Mouse (Mus musculus) left cerebral cortex, adult 2 months (tissue): ENCODE measurements around the gene Itpkb. TPM values are rescaled to one million over a fixed set of nuclear protein-coding genes. Genes with fewer than 3 reads are reported as not detected.

Source experiments
- DNase-seq, 2 experiments: peaks; one replicate each; pipeline ENCODE4 v3.0.0; 2021 to 2022; ENCODE audit warnings: low spot score in 2 of 2, mixed read lengths in 1 of 2; ENCODE audit errors: extremely low spot score in 1 of 2
- H3K27ac ChIP-seq: fragments of 200-600 bp; 2 replicates; pipeline ENCODE4 v1.8.1; 2022
- H3K4me3 ChIP-seq: fragments of 200-600 bp; 2 replicates; pipeline ENCODE4 v1.8.1; 2022
- CTCF ChIP-seq: fragments of 200-600 bp; IDR thresholded peaks from 2 replicates; pipeline ENCODE4 v1.8.1; 2022; ENCODE audit warnings: antibody characterized with exemption, mild to moderate bottlenecking, moderate library complexity
- intact Hi-C: fragments of 180-260 bp; cut with DNase I; formaldehyde crosslinking; loops from one replicate; pipeline ENCODE4 v1.15.1; 2025
- total RNA-seq, 2 experiments: library from RNA; stranded (reverse); gene quantifications; 2 replicates each; pipeline ENCODE4 v1.2.3; 2021

The Itpkb gene
- total RNA-seq, 2 experiments from 2014 or later: 17.9 to 18.2 TPM

DNA sequence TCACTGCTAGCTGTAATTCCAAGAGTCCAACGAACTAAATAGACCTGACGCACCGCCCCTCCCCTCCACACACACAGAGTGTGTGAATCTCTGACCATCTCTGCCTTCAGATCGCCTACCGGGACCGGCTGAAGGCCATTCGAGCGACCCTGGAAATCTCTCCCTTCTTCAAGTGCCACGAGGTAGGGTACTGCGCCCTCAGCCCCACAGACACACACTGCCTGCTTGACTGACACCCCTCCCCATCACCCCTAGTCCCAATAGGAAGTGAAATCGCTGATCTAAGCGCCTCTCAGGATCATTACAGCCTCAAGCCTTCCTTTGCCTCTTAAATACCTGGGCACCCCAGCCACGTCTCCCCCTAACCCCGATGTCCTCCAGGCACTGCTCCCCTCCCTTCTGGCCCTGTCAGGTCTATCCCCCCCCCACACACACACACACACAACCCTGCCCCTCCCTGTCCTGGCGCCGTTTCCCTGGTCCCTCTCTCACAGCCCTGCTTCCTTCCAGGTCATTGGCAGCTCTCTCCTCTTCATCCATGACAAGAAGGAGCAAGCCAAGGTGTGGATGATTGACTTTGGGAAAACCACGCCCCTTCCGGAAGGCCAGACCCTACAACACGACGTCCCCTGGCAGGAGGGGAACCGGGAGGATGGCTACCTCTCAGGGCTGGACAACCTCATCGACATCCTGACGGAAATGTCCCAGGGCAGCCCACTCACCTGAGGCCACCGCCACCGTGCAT, 91.1 kb downstream of the Itpkb start:
- intact Hi-C loops: no loop called here
- no peak for DNase-seq
- peak overlapping the region; percentile 65 for H3K27ac ChIP-seq
- H3K4me3 ChIP-seq: peak overlapping the region; percentile 8; the same call in 1 of the 2 replicates
- TF ChIP-seq CTCF: no peak

DNA sequence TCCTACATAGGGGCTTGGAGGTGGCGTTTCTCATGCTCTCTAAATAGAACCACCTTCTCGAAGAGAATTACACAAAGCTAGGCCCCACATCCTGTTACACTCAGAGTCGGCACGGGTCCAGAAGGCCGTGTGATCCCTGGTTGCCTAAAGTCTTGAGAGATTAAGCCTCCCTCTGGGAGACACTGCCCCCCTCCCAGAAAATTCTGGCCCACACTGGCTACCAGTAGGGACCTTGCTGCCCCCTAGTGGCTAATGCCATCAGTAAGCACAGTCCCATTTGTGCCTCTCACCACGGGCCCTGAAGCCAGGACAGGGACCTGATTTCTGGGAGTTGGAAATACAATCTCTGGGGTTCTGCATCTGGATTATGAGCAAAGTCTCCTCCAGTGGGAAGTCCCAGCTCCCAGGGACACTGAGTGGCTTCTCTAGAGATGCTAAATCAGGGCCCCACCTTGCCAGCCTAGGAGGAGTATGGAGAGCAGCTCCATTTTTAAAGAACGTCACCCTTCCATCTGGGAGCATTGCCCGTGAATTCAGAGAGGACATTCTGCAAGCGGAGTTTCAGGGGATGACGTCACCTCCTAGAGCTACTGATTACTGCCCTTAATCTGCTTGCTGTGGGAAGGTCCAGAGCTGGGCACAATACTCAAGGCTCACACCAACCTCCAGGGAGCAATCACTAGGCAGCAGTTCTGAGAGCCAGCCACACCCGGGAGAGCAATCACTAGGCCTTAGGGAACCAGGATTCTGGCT, 92.0 kb downstream of the Itpkb start:
- DNase-seq: peak; percentile 69 to 73
- H3K27ac ChIP-seq: peak overlapping the region; percentile 58
- peak; percentile 93 for TF ChIP-seq CTCF
- intact Hi-C loops: no loop called here
- no peak overlapping the region for H3K4me3 ChIP-seq

DNA sequence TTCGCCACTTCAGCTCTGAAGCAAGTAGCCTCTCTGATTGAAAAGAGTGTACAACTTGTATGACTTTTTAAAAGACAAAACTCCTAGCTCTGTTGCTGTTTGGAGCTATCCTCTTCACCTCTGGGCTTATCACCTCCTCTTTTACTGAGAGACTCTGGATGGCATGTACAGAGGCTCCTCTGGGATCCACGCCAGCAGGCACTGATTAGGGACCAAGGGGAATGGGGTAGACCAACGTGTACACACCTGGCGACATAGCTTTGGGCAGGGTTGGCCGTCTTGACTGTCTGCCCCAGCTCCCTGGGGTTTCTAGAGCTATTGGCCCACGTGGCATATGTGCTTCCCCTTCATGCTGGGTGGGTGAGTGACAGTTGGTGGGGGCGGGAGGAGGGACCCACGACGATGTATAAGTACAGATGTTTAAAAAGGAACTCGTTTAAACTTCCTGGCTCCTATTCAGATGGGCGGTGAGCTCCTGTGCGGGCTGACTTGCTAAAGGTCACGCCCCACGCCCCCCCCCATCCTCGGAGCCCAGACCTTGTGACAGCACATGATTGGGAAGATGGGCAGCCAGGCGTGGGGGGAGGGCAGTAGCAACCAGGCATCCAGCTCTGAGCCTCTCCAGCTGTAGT, 92.8 kb downstream of the Itpkb start:
- intact Hi-C loops: no loop called here
- peak overlapping the region; percentile 58; the same call in 1 of the 2 replicates for H3K27ac ChIP-seq
- no peak overlapping the region for H3K4me3 ChIP-seq
- no peak for TF ChIP-seq CTCF
- no peak for DNase-seq

DNA sequence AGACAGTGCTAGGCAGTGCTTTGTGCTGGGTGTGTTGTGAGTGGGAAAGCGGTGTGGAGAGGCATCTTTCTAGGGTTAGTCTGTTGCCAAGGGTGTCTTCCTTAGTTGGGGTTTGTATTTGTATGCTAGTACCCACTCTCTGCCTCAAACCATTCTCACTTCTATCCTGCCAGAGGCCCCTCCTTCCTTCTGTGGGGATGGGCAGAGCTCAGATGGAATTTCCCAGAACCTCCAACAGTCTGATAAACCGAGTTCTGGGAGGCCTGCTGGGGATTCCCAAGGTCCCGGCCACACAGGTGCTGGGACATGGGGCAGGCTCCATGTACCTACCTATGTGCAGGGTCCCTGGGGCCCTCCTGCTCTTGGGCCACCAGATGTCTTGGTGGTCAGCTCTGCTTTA, 93.6 kb downstream of the Itpkb start:
- TF ChIP-seq CTCF: no peak
- Histone ChIP-seq H3K27ac (no peak overlapping the region), H3K4me3 (no peak overlapping the region)
- intact Hi-C loops: loop anchor here (1.0 kb wide), 1 partner anchor 156 kb away; no protein-coding TSS in a partner anchor
- no peak for DNase-seq

DNA sequence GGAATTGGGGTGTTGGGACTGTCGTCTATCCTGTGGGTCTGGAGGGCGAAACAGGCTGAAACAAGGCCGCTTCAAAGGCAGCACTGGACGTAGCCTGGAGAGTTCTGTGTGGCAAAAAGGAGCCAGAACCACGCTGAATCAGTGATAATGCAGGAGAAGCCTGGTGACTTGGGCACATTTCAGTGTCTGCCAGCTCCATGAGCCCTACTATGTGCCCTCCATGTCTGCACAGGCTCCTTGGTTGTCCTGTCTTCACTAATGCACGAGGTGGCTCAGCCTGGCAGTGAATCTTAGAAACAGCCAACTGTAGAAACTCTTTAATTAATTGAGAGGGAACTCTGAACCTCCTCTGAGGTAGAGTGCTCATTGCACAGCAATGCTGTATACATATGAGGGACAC, 96.1 kb downstream of the Itpkb start:
- no peak for DNase-seq
- no peak overlapping the region for H3K4me3 ChIP-seq
- H3K27ac ChIP-seq: no peak overlapping the region
- intact Hi-C loops: no loop called here
- TF ChIP-seq CTCF: no peak

DNA sequence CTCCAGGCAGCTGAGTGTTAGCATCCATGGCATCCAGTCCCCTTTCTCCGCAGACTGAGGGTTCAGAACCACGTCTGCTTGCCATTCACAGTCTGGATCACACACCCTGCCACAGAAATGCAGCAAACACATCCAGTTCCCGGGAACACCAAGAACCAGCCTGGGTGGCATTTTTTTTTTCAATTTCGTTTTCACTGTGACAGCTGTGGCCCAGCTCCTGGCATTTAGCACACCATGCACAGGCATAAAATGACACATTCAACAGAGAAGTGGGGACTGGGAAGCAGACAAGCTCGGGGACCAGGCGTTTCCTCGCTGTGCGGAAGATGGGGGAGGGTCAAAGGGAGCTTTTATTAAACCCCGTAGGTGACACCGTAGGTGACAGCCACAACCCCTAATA, 97.4 kb downstream of the Itpkb start:
- no peak overlapping the region for H3K4me3 ChIP-seq
- peak overlapping the region; percentile 37 for H3K27ac ChIP-seq
- TF ChIP-seq CTCF: no peak
- DNase-seq: no peak
- intact Hi-C loops: loop anchor here (1.0 kb wide), 1 partner anchor 159 kb away; no protein-coding TSS in a partner anchor

DNA sequence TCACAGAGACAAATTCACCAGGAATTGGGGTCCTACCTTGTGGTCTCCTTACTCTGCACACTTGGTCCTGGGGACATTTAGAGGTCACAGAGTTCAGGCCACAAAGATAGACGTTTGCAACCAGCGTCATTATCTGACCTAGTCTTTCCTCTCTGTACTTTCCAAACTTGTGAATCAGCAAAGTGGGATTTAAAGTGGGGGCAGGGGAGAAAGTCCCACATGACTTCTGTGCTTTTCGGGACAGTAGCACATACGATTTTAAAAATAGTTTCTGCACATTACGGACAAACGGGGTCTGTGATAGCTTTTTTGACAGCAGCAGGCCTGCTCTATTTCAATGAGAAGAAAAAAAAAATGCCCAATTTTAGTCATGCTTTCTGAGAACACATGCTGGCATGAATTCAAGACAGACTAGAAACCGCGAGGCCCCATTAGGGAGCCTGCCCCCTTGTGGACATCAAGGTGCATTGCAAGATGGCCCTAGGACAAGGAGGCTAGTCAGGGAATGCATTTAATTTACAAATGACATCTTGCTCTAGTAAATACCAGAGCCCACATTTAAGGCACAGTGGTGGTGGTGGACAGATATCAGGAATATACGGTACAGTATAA, 97.9 kb downstream of the Itpkb start:
- peak overlapping the region; percentile 37; the same call in 1 of the 2 replicates for H3K27ac ChIP-seq
- TF ChIP-seq CTCF: peak; percentile 100
- intact Hi-C loops: loop anchor here (1.0 kb wide), 1 partner anchor 160 kb away; no protein-coding TSS in a partner anchor
- DNase-seq: peak; percentile 61 to 64
- no peak overlapping the region for H3K4me3 ChIP-seq

DNA sequence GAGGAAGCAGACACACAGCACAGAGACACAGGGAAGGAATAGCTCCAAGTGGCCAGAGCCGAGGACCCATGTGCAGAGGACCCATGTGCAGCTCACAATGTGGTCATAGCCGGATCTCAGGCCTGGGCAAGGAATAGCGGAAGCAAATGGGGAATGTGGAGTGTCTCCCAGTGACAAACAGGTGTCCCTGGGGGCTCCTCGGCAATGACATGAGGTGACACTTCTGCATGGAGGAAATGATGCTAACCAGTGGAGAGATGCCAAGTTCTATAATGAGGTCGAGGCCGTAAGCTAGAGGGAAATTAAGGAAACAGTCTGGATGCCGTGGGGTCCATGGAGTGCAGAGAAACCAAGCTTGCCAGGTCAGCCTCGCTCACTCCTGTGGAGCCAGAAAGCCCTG, 98.6 kb downstream of the Itpkb start:
- DNase-seq: no peak
- no peak overlapping the region for H3K4me3 ChIP-seq
- no peak for TF ChIP-seq CTCF
- intact Hi-C loops: loop anchor here (1.0 kb wide), 1 partner anchor 161 kb away; no protein-coding TSS in a partner anchor
- H3K27ac ChIP-seq: no peak overlapping the region

DNA sequence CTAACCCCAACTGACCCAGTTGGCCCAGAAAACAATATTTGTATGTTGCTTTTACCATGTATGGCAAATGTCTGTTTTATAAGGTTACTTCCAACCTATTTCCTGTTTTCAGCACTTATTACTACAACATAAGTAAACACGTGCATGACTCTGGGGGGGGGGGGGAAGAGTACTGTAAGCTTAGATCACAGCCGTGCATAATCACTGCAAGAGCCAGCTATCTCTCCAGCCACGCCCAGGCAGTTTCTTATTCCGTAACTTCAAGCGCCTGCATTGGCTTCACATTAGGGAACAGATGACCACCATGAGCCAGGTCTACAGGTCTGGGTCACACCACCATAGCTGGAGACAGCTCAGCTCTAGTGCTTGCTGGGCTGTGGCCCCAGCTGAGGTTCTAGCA, 99.5 kb downstream of the Itpkb start:
- no peak overlapping the region for H3K27ac ChIP-seq
- intact Hi-C loops: loop anchor here (5.0 kb wide), 1 partner anchor 137 kb away; the partner anchor contains the start of gene Parp1

DNA sequence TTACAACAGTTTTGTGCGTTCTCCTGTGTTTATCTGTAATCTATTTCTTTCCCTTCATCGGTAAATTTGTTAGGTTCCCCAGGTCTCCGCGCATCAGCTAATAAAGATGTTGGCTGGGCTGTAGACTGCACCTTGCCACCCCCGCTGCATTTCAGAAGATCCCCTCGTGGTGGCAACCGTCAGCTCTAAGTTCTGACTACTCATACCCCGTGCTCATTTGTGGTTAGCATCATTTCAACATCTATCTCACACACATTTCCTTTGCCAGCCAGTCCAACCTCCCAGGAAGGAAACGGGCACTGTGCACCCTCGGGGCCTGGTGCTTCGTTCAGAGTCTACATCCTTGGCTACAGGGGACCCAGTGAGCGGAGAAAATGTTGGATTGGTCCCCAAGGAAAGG, 101.5 kb downstream of the Itpkb start:
- intact Hi-C loops: loop anchor here (5.0 kb wide), 1 partner anchor 135 kb away; the partner anchor contains the start of gene Parp1
- no peak for DNase-seq
- Histone ChIP-seq H3K27ac (no peak overlapping the region), H3K4me3 (no peak overlapping the region)
- peak; percentile 35 for TF ChIP-seq CTCF

More for the DNA sequence above, 99.5 kb downstream of the Itpkb start:
- no peak for DNase-seq
- no peak overlapping the region for H3K4me3 ChIP-seq
- TF ChIP-seq CTCF: no peak

DNA sequence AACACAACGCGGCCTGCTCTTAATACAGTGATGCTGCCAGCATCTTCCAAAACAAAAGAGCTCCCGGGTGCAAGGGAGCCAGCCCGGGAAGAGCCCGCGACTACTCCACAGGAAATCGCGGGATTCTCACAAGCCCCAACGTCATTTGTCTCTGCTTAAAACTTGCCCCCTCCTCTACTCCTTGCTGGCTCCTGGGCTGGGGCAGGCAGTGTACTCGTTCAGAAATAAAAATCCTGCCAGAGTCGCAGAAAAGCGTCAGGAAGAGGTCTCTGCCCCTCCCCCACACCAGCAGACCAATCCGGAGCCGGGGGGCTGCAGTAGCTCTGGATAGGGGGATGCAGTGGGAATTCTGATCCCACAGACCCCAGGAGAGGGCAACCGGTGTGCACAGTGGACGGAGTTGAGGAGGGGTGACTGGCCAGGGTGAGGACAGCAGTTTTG, 102.8 kb downstream of the Itpkb start:
- Histone ChIP-seq H3K27ac (no peak overlapping the region), H3K4me3 (no peak overlapping the region)
- DNase-seq: no peak
- no peak for TF ChIP-seq CTCF
- intact Hi-C loops: loop anchor here (5.0 kb wide), 1 partner anchor 134 kb away; the partner anchor contains the start of gene Parp1
